Mouse (Mus musculus) c-Kit-positive CD71-negative TER-119-negative erythroid progenitor cells, embryonic 14.5 days (primary cell): Measurements from ENCODE around the gene Fam57b.

Experiments used
- DNase-seq: peaks from one replicate; pipeline ENCODE4 v3.0.0-alpha.2; 2013; ENCODE audit warnings: low read depth

Gene Fam57b

GRCm38 (mm10) chr7:126870520-126870891 is 73.0 kb downstream of the Fam57b start:
- no peak for DNase-seq

- no peak for DNase-seq
Measured at GRCm38 (mm10) chr7:126877239-126877638, 79.8 kb downstream of the Fam57b start.
